Mouse (Mus musculus): Measurements from ENCODE around the gene Hmcn1.

Hmcn1 gene

GRCm38 (mm10) chr1:150991745-150992554 is 1.3 kb downstream of the Hmcn1 start:
- DNase-seq, result no peak

DNA sequence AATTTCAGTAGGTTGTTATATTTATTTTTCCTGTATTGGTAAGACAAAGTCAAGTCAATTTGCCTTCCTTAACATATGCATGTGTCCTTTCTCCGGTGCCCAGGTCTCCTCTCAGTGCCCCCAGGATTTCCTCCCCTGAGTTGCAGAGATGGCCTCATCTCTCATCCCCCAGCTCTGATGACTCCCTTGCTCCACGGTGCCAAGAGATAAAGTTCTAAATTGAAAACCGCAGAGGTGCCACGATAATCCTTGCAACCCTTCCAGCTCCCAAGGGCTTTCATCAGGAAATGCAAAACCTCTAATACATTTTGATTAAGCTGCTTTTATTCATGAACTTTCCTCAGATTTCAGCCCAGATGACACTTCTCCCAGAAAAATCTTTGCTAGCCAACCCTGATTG is 8.3 kb downstream of the Hmcn1 start:
- no peak for DNase-seq

DNA sequence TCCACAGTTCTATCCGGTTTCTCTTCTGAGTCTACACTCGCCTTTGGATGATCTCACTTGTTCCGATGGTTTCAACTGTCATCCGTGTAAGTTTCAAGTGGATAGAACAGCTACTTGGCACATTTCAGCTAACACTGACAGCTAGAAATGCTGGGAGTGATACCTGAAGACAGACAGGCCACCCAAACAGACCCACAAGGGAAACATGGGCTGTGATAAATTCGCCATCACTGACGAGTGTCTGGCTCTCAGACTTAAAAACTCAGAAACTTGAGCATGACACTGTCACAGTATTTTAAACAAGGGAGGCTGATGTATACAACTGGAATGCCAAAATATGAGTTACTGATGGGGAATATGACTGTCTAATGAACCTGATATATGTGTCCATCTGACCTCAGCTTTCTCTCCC is 9.1 kb downstream of the Hmcn1 start:
- no peak for DNase-seq

- DNase-seq, result no peak
Observed at GRCm38 (mm10) chr1:150978651-150979050, 14.6 kb downstream of the Hmcn1 start.

GRCm38 (mm10) chr1:150976263-150976662 is 17.0 kb downstream of the Hmcn1 start:
- no peak for DNase-seq

- DNase-seq, result no peak
Observed at GRCm38 (mm10) chr1:150959486-150960074, 33.7 kb downstream of the Hmcn1 start.

GRCm38 (mm10) chr1:150951004-150951403 is 42.2 kb downstream of the Hmcn1 start:
- DNase-seq, result no peak

- no peak for DNase-seq
Observed at GRCm38 (mm10) chr1:150950046-150950445, 43.2 kb downstream of the Hmcn1 start.

- no peak for DNase-seq
Observed at GRCm38 (mm10) chr1:150948911-150949310, 44.3 kb downstream of the Hmcn1 start.

GRCm38 (mm10) chr1:150943601-150944000 is 49.6 kb downstream of the Hmcn1 start:
- no peak for DNase-seq

- no peak for DNase-seq
Observed at GRCm38 (mm10) chr1:150942143-150942542, 51.1 kb downstream of the Hmcn1 start.

DNA sequence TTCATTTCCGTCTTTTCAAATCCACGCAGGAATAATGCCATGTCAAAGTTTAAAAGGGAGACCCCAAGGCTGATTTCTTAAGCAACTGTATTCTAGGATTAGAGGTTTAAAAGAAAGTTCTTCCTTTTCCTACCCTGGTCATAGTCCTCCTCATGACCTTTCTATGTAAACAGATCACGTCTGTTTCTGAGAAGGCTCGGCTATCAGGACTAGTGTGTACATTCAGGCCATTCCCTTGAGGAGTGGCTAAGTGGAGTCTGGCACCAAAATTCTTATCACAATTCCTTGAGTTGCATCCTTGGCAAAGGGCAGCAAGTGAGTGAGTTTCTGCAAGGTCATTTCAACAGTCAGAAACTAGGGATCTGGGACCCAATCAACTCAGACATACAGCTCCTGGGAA is 56.4 kb downstream of the Hmcn1 start:
- no peak for DNase-seq

GRCm38 (mm10) chr1:150933616-150934015 is 59.6 kb downstream of the Hmcn1 start:
- DNase-seq, result no peak

DNA sequence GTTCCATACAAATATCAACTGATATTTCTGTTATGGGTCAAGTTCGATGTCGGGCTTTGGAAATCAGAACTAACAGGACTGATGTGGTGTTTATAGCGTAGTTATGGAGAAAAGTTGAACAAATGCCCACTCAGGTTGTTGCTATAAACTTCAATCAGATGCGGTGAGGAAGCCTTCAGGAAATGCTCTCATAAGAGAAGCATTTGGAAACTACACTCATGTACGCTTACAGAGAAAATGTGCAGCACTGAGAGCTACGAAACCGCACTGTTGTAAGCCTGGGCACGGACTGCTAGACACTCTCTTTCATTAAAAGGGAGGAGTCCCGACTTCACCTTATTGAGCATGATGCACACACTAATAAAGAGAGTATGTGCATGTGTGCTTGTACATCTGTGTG is 72.4 kb downstream of the Hmcn1 start:
- no peak for DNase-seq

DNA sequence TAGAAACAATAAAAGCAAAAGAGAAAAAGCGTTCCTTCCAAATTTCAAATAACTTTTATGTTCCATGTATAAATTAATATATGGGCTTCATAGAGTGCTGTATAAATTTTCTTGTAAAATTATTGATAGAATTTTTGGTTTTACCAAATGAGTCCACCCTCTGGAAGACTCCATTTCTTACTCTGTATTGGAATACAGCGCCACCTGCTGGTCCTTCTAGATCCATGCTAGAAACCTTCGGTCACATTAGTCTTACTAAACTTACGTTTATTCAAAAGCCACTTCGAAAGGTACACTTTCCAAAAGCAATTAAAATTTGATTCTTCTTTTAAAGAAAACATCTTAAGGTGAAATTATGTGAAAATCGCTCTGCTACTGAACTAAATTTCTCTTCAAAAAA is 73.0 kb downstream of the Hmcn1 start:
- DNase-seq, result peak; percentile 27 to 37

DNA sequence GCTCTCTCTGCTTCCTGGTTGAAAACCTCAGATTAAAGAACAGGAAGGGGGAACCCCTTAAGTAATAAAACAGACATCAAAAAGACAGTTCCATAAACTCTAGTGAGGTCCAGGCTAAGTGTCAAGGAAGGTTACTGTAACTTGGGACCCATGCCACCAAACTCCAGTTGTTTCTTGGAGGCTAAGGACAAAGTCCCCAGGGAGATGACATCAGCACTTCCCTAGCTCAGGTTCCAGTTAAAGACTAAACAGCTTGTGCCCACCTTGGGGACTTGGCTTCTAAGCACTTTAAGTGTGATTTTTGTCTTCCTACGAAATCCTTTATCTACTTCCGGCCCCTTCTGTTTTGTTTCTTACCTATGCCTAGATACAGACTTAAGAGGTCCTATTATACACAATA is 78.3 kb downstream of the Hmcn1 start:
- no peak for DNase-seq

- no peak for DNase-seq
Observed at GRCm38 (mm10) chr1:150913586-150914136, 79.6 kb downstream of the Hmcn1 start.

DNA sequence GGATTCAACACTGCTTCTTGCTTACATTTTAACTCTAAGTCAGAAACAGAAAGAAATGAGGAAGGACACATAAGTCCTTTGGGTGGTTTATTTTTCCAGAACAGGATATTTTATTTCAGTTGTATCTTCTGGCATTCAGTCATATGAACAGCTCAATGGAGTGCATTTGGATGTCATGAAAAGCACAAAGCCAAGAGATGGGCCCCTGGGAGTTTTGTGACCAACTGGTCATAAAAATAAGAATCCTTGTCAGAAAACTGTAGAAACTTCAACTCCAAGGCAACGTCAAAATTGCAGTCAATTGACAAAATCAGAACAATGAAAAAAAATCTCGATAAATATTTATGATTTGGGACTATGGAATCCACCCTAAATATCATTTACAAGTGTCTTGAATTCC is 83.6 kb downstream of the Hmcn1 start:
- no peak for DNase-seq

DNA sequence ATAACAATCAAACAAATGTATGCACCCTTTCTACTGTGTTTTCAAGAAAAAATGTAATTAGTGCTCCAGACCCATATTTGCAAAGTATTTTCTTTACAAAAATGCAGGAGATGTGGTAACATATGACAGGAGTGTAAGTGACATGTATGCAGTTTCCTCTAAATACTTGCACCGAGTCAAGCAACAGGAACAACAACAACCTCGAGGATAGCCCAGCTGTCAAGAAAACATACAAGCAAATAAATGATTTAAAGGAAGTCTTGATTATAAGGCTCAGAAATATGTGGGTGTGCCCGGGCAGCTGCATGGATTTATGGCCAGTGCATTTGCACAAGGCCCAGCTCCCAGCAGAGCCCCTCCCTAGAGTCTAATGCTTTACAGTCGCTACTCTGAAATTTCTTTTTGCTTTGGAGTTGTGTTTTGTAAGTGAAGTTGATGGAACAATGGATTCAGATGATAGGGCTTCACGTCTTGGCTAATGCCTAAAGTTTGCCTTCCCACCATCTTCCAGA is 99.5 kb downstream of the Hmcn1 start:
- no peak for DNase-seq

- no peak for DNase-seq
Observed at GRCm38 (mm10) chr1:150890017-150890416, 103.2 kb downstream of the Hmcn1 start.

- DNase-seq, result no peak
Observed at GRCm38 (mm10) chr1:150886267-150886666, 107.0 kb downstream of the Hmcn1 start.

- DNase-seq, result no peak
Observed at GRCm38 (mm10) chr1:150878421-150878820, 114.8 kb downstream of the Hmcn1 start.

GRCm38 (mm10) chr1:150877920-150878319 is 115.3 kb downstream of the Hmcn1 start:
- no peak for DNase-seq

DNA sequence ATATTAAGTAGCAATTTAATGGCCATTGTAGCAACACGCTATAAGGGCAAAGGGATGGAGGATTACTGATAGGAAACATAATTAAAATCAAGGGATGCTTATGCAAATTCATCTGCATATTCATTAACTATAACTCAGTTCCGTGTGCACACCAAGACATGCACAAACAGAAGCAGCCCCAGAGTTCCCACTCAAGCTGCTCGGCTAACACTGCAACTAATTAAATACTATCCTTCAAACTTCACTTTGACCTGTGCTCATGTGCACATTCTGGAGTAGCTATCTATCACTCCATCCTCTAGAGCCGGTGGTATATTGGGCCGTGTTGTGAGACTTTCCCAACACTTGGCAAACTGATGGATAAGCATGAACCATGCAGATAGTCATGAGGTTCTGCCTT is 119.2 kb downstream of the Hmcn1 start:
- DNase-seq, result no peak

All from B cell, adult 2 months (primary cell).